Mouse (Mus musculus): ENCODE results near the gene Gria1.

DNA sequence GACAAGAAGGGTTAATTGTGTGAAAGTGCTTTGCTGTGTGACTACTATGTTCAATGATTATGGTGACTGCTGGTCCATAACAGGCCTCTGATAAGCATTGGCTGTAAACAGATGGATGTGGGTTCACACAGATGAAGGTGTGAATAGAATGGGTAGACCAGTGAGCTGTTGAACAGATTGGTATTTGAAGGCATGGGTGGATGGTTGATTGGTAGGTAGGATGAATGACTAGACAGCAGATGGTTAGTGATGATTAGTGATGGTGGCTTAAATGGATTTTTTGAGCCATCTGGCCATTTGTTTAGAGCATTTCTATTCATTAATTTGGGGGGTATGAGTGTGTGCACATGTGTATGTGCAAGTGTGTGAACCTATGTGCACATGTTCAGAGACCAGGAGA lies 173.9 kb downstream of the Gria1 start:
- no peak for TF ChIP-seq POLR2A (IDR thresholded peaks at IDR 0.05; ENCODE audit: low read depth, low read length)
- no peak for TF ChIP-seq CTCF (IDR thresholded peaks at IDR 0.05; ENCODE audit: extremely low read depth, insufficient read depth, insufficient read length, insufficient replicate concordance)
